ENCODE assay signal across 8 mouse cellular contexts in the genomic region with DNA sequence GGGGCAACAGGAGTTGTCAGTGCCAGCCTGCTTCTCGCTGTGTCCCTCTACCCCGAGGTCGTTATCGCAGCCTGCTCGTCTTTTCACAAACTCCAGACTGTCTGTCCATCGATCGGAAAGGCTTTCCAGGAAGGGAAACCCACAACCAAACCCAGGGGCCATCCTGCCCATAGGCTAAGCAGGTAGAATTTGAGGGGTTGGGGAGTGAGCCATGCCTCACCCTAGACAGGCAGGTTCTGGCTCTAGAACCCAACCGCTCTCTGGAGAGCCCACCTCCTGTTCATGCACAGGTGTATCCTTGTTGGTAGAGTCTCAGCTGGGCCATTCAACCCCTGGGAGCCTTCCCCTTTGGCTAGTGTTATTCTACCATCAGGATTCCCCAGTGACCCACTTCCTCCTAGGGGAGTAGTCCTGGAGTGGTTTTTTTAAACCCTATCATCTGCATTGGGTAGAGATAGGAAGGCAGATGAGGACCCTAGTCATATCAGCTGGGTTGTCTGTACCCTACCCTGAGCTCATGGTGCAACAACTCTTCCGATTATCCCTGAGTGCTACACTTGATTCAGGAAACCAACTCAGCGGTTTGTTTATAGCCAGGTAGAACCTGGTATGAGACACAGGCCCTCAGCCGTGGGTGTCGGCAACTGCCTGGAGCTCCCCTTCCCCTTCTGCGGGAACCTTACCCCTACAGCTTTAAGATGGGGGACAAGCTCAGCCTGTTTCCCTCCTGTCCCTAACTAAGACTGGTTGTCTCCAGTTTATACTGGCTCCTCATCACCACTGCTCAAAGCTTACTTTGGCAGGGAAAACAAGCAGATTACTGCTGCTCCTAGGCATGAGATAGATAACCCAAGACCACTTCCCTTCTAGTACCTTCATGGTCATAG. TPM values are rescaled to one million over a fixed set of nuclear protein-coding genes. Genes with fewer than 3 reads are reported as not detected.
DNase-seq lines count a peak whose midpoint lies in the region; ATAC-seq and TF ChIP-seq lines count a peak whose summit lies in the region.

No protein-coding gene starts in this region.

- H3K9me3 ChIP-seq in kidney, postnatal 0 days (replicated peaks; ENCODE audit: low read length): no peaks in the 10 kb centered on the region
- no peaks in the 10 kb centered on the region for H3K9me3 ChIP-seq in forebrain, embryonic 14.5 days (replicated peaks; ENCODE audit: control insufficient read depth, low read length)
- no peaks in the 10 kb centered on the region for H3K9me3 ChIP-seq in limb, embryonic 10.5 days (replicated peaks)
- no peaks in the 10 kb centered on the region for H3K9me3 ChIP-seq in neural tube, embryonic 15.5 days (replicated peaks)

- peak overlapping the region; percentile 25; the same call in 1 of the 2 replicates for H3K9ac ChIP-seq in kidney, postnatal 0 days (ENCODE audit: low read depth, low read length)
- peak overlapping the region; percentile 55; the same call in 1 of the 2 replicates for H3K9ac ChIP-seq in forebrain, embryonic 14.5 days (ENCODE audit: low read length)
- no peak overlapping the region for H3K9ac ChIP-seq in neural tube, embryonic 15.5 days (replicated peaks)

- H3K36me3 ChIP-seq in kidney, postnatal 0 days (ENCODE audit: insufficient read depth, low read length): peaks cover 38% of the 10 kb centered on the region
- 0 out of 2 replicates have a peak, but pooled peaks cover 10% of the 10 kb centered on the region for H3K36me3 ChIP-seq in forebrain, embryonic 14.5 days (ENCODE audit: control insufficient read depth, insufficient read depth, low read length)
- peaks cover 41% of the 10 kb centered on the region for H3K36me3 ChIP-seq in limb, embryonic 10.5 days
- H3K36me3 ChIP-seq in neural tube, embryonic 15.5 days: no peaks in the 10 kb centered on the region

- H3K4me1 ChIP-seq in kidney, postnatal 0 days (replicated peaks; ENCODE audit: insufficient read depth, low read length): peaks cover 16% of the 10 kb centered on the region
- peaks cover 7% of the 10 kb centered on the region; the same call in 1 of the 2 replicates for H3K4me1 ChIP-seq in forebrain, embryonic 14.5 days (ENCODE audit: control insufficient read depth, insufficient read depth, low read length)
- H3K4me1 ChIP-seq in limb, embryonic 10.5 days: peaks cover 19% of the 10 kb centered on the region
- peaks cover 41% of the 10 kb centered on the region for H3K4me1 ChIP-seq in neural tube, embryonic 15.5 days

- 44% methylated on average over 13 of the region's 13 CpGs for WGBS in kidney, postnatal 0 days
- WGBS in forebrain, embryonic 14.5 days: 55% methylated on average over 13 of the region's 13 CpGs
- 56% methylated on average over 13 of the region's 13 CpGs for WGBS in limb, embryonic 10.5 days
- 56% methylated on average over 13 of the region's 13 CpGs for WGBS in neural tube, embryonic 15.5 days

- no peak overlapping the region for H3K4me3 ChIP-seq in kidney, postnatal 0 days (replicated peaks; ENCODE audit: low read depth, low read length)
- peak overlapping the region; percentile 28 for H3K4me3 ChIP-seq in forebrain, embryonic 14.5 days (ENCODE audit: low read depth, low read length)
- peak overlapping the region; percentile 46; the same call in 1 of the 2 replicates for H3K4me3 ChIP-seq in limb, embryonic 10.5 days
- peak overlapping the region; percentile 53 for H3K4me3 ChIP-seq in neural tube, embryonic 15.5 days (replicated peaks)

- ATAC-seq in kidney, postnatal 0 days (replicated peaks; ENCODE audit: low FRiP score, low read depth): no peak
- no peak for ATAC-seq in forebrain, embryonic 14.5 days
- ATAC-seq in neural tube, embryonic 15.5 days (ENCODE audit: low FRiP score): no peak

- H3K27ac ChIP-seq in kidney, postnatal 0 days: no peak overlapping the region
- H3K27ac ChIP-seq in forebrain, embryonic 14.5 days (ENCODE audit: low read depth, low read length): no peak overlapping the region
- no peak overlapping the region; the same call in 1 of the 2 replicates for H3K27ac ChIP-seq in limb, embryonic 10.5 days
- no peak overlapping the region for H3K27ac ChIP-seq in neural tube, embryonic 15.5 days (replicated peaks)

- peak overlapping the region; percentile 70 for H3K4me2 ChIP-seq in kidney, postnatal 0 days (ENCODE audit: low read length)
- H3K4me2 ChIP-seq in forebrain, embryonic 14.5 days (ENCODE audit: low read length): peak overlapping the region; percentile 65
- peak overlapping the region; percentile 84 for H3K4me2 ChIP-seq in neural tube, embryonic 15.5 days

- no peaks in the 10 kb centered on the region for H3K27me3 ChIP-seq in kidney, postnatal 0 days (ENCODE audit: insufficient read depth, low read length)
- 0 out of 2 replicates have a peak, but pooled peaks cover 12% of the 10 kb centered on the region for H3K27me3 ChIP-seq in forebrain, embryonic 14.5 days (replicated peaks; ENCODE audit: control insufficient read depth, insufficient read depth, low read length)
- H3K27me3 ChIP-seq in limb, embryonic 10.5 days (ENCODE audit: low read depth, poor library complexity, severe bottlenecking): peaks cover 44% of the 10 kb centered on the region
- peaks cover 21% of the 10 kb centered on the region for H3K27me3 ChIP-seq in neural tube, embryonic 15.5 days (replicated peaks)

- no peak for TF ChIP-seq CTCF in kidney, postnatal 0 days (IDR thresholded peaks at IDR 0.05; ENCODE audit: low read depth)

- DNase-seq in kidney, postnatal 0 days (ENCODE audit: low spot score): no peak
- no peak for DNase-seq in kidney, adult 8-10 months
- DNase-seq in forebrain, embryonic 14.5 days (ENCODE audit: low spot score): no peak
- no peak for DNase-seq in limb, embryonic 10.5 days (ENCODE audit: low spot score)
- DNase-seq in right cerebral cortex, postnatal 10 days (ENCODE audit: low spot score in 2 of 2): no peak
- no peak for DNase-seq in cerebellum, postnatal 14 days
- no peak for DNase-seq in right cerebral cortex, postnatal 36 days (ENCODE audit: low spot score in 2 of 2)

RNA-seq across cellular contexts. Expression of a gene that starts 3.6 kb away (rescaled TPM):
- polyA plus RNA-seq in kidney, postnatal 0 days (2015; fragmentation: Nextera tagmentation; extraction: Ambion mirVana): 124 and 125 TPM in 2 replicates
- polyA plus RNA-seq in forebrain, embryonic 14.5 days (2014; fragmentation: Nextera tagmentation; extraction: Ambion mirVana): 42.0 and 49.1 TPM in 2 replicates
- polyA plus RNA-seq in limb, embryonic 10.5 days (2016; fragmentation: Nextera tagmentation; extraction: Ambion mirVana): 24.4 and 35.0 TPM in 2 replicates
- polyA plus RNA-seq in neural tube, embryonic 15.5 days (2015; fragmentation: Nextera tagmentation; extraction: Ambion mirVana): 174 and 188 TPM in 2 replicates

RNA-seq across cellular contexts. Expression of a gene that starts 13.5 kb away (rescaled TPM):
- 4.5 and 4.7 TPM in 2 replicates for polyA plus RNA-seq in kidney, postnatal 0 days (2015; fragmentation: Nextera tagmentation; extraction: Ambion mirVana)
- 1.4 and 2.1 TPM in 2 replicates for polyA plus RNA-seq in forebrain, embryonic 14.5 days (2014; fragmentation: Nextera tagmentation; extraction: Ambion mirVana)
- polyA plus RNA-seq in limb, embryonic 10.5 days (2016; fragmentation: Nextera tagmentation; extraction: Ambion mirVana): 0.06 and 0.09 TPM in 2 replicates
- polyA plus RNA-seq in neural tube, embryonic 15.5 days (2015; fragmentation: Nextera tagmentation; extraction: Ambion mirVana): 11.6 TPM in 2 replicates

RNA-seq across cellular contexts. Expression of a gene that starts 22.3 kb away (rescaled TPM):
- polyA plus RNA-seq in kidney, postnatal 0 days (2015; fragmentation: Nextera tagmentation; extraction: Ambion mirVana): 86.4 and 94.3 TPM in 2 replicates
- 11.6 and 16.4 TPM in 2 replicates for polyA plus RNA-seq in forebrain, embryonic 14.5 days (2014; fragmentation: Nextera tagmentation; extraction: Ambion mirVana)
- polyA plus RNA-seq in limb, embryonic 10.5 days (2016; fragmentation: Nextera tagmentation; extraction: Ambion mirVana): 43.0 and 52.8 TPM in 2 replicates
- polyA plus RNA-seq in neural tube, embryonic 15.5 days (2015; fragmentation: Nextera tagmentation; extraction: Ambion mirVana): 18.5 and 28.1 TPM in 2 replicates

RNA-seq across cellular contexts. Expression of a gene that starts 30.0 kb away (rescaled TPM):
- 0.25 and 0.32 TPM in 2 replicates for polyA plus RNA-seq in kidney, postnatal 0 days (2015; fragmentation: Nextera tagmentation; extraction: Ambion mirVana)
- polyA plus RNA-seq in forebrain, embryonic 14.5 days (2014; fragmentation: Nextera tagmentation; extraction: Ambion mirVana): 0.44 and 0.59 TPM in 2 replicates
- polyA plus RNA-seq in limb, embryonic 10.5 days (2016; fragmentation: Nextera tagmentation; extraction: Ambion mirVana): 1.2 and 1.5 TPM in 2 replicates
- polyA plus RNA-seq in neural tube, embryonic 15.5 days (2015; fragmentation: Nextera tagmentation; extraction: Ambion mirVana): 2.4 and 3.7 TPM in 2 replicates
